Mouse (Mus musculus) testis, postnatal 14 days (tissue): ENCODE data around the gene Rb1.

Source experiments
- DNase-seq: peaks from one replicate; pipeline ENCODE4 v3.0.0; 2021; ENCODE audit warnings: low spot score

Gene Rb1

DNA sequence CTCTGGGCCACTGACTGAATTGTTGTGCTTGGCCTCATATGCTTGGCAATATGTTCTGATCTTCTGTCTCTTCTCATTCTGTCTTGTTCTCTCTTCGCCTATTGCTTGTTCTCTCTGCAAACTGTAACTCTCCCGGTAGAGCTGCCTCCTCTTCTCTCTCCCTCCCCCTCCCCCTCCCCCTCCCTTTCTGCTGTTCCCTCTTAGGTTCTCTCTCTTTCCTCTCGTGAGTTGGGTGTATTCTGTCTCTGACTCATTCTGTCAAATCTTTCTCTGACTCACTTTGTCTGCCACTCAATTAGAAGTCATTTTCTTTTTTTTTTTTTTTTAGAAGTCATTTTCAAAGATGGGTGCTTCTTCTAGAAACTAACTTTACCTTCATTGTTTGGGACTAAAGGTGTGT, 178.9 kb downstream of the Rb1 start:
- no peak for DNase-seq

DNA sequence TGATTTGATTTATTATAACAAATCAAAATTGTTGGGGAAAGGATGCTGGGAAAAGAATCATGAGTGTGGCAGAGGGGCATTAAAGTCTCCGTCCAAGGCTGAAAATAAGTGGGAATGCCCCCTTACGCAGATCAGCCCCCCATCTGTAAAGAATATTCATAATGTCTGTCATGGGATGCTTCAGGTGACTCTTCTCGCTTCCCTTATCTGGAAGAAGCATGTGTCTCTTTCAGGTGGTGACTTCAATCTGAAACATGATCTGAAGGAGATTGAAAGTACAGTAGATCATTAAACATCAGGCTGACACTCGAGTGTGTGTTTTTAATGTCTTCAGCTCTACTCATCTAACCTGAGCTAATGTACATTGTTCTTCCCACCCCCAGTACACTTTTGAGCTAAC, 180.1 kb downstream of the Rb1 start:
- no peak for DNase-seq

DNA sequence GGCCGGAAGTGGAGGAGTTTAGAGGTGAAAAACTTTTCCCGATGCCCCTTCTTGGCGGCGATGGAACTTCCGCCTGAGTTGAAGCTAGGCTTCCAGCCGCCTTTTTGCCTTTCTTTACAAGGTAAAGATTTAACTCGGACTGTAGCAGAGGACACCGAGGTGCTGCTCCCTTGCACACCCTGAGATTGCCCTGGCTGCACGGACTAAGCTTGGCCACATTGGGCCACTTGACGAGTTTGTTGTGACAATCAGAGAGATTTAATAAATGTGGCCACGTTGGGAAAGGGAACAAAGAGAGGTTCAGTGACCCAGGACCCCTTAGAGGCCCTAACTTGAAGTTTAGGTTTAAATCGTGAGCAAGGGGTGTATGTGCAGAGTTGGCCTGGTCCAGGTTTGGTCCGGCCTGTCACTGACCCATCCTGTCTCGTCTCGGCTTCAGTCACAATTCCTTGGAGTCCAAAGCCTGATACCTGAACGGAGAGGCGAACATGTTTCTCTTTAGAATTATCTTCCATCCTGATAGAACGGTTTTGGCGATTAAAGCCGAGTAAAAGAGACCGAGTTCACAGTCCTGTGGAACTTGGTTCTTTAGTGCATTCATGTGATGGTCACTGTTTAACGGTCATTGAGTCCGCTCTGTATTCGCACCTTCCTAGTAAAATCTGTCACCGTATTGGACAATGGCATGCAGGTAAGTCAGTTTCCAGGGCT, 181.8 kb downstream of the Rb1 start:
- no peak for DNase-seq

DNA sequence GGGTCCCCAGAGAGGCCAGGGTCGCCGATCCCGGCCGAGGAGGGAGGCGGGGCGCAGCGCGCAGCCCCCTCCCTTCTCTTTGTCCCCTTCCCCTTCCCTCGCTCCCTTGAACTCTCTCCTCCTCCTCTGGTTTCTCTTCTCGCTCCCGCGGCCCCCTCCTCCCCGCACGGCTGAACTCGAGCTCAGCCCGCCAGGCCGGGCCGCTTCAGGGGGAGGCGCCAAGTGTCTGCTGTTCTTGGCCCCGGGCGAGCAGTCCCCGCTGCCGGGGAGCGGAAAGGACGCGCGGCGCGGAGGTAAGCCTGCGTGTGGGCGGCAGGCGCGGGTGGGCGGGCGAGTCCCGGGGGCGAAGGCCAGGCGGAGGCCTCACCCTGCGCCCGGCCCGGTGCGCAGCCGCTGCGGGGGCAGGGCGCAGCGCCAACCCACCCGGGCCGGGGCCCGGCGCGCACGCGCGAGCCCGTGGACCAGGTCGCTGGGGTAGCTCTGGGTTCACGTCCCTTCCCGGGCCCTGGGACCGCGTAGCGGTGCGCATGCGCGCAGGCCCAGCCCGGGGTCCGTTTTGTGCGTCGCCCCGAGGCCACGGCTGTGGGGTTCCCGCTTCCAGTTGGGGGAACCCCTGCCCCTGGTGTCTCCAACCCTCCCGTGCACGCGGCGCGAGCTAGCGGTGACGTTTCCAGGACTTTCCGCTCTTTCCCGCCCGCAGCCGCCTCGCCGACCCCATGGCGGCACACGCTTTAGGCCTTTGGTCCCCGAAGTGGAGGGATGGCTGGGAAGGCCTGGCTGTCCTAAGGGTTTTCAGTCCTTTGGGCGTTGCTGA, 182.5 kb downstream of the Rb1 start:
- DNase-seq: peak; percentile 90

DNA sequence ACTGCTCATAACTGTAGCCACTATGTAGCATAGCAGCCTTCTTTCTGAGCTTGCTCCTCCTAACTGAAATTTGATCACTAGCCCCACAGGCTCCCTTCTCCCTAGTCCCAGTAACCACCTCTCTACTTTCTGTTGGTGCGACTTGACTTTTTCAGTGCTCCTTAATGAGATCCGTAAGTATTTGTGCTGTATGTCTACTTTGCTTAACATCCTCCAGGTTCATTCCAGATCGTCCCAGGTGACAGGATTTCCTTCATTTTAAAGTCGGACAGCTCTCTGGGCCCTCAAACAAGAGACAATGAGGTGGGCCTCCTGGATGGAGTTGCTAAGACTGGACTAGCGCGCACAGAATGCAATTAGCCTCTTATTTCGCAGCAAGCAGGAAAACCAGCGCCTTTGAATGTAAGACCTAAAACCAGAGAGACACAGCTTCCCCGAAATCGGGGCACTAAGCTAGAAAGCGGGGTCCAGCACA, 183.2 kb downstream of the Rb1 start:
- DNase-seq: no peak

DNA sequence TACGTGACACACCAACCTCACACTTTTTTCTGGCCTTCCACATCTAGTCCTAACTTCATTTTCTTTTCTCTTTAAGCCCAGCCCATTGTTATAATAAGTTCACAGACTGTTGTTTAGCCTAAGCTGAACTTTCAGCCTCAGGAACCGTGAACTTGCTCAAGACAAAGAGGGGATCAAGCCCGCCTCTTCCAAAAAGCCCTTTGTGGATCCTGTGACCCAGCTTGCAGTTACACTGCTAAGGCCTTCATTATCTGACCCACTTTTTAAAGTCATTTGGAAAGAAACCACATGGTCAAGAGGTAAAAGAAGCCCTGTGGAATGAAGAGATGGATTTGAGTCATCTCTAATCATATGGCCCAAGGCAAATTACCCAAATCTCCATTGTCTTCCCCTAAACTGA, 183.8 kb downstream of the Rb1 start:
- no peak for DNase-seq

DNA sequence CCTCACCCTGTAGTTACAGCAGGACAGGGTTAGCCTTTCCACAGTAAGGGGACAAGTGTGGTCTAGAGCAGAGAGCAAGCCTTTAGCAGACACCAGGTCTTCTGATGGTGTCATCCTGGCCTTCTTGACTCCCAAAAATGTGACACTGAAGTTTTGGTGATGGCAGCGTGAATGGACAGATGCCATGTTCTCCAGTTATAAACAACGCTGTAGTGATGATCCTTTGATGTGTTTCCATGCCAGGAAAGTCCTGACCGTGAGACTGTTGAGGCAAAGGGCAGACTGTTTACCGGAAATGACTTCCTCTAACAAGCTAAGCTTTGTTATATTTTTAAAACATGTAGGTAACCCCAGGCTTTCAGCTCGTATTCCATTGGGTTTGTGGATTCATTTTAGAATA, 185.8 kb downstream of the Rb1 start:
- no peak for DNase-seq

DNA sequence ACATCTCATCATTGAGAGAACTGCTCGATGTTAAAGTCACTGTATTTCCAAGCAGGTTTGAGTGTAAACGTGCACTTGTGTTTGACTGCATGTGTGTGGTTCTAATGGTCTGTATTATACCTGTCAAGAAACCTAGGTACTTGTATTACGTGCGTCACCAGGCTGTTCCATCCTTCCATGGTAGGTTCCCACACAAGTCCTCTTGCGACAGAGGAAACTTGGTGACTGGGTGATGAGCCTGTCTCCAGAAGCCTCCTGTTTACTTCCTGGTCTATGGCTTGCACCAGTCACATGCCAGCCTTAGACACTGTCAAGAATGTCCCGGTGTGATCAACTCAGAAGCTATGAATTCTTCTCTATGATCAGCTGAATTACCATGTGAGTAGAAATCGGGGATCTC, 187.1 kb downstream of the Rb1 start:
- no peak for DNase-seq

DNA sequence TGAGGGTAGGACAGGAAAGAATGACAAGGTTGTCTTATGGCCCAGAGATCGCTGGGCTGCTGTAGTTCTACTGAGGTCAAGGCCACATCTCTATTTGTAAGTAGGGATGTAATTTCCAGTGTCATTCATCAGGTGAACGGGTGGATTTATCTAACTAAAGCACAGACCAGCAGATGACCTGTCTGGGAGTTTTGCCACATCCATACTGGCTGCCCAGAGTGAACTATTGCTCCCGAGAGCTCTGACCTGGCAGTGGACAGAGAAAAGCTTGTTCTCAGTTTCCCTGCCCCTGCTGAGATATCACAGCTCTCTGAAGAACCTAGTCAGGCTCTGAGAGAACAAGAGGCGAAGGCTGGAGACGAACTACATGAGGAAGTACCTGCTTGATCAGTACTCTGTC, 188.4 kb downstream of the Rb1 start:
- DNase-seq: no peak
